Mouse (Mus musculus): ENCODE data around the gene Adgrg6. TPM values are rescaled to one million over a fixed set of nuclear protein-coding genes. Genes with fewer than 3 reads are reported as not detected.

Gene Adgrg6
- polyA plus RNA-seq, 1 experiment: not detected

GRCm38 (mm10) chr10:14468623-14469022, 76.8 kb downstream of the Adgrg6 start:
- Histone ChIP-seq H3K4me3 (replicated peaks) (no peak overlapping the region), H3K36me3 (replicated peaks; ENCODE audit: low read length) (no peaks in the 10 kb centered on the region), H3K4me1 (no peaks in the 10 kb centered on the region), H3K9me3 (no peaks in the 10 kb centered on the region), H3K27me3 (replicated peaks) (no peaks in the 10 kb centered on the region)
- no peak for TF ChIP-seq FLI1 (IDR thresholded peaks at IDR 0.05; ENCODE audit: low read length)
- TF ChIP-seq GATA1 (IDR thresholded peaks at IDR 0.05; ENCODE audit: borderline replicate concordance, low read length): no peak

DNA sequence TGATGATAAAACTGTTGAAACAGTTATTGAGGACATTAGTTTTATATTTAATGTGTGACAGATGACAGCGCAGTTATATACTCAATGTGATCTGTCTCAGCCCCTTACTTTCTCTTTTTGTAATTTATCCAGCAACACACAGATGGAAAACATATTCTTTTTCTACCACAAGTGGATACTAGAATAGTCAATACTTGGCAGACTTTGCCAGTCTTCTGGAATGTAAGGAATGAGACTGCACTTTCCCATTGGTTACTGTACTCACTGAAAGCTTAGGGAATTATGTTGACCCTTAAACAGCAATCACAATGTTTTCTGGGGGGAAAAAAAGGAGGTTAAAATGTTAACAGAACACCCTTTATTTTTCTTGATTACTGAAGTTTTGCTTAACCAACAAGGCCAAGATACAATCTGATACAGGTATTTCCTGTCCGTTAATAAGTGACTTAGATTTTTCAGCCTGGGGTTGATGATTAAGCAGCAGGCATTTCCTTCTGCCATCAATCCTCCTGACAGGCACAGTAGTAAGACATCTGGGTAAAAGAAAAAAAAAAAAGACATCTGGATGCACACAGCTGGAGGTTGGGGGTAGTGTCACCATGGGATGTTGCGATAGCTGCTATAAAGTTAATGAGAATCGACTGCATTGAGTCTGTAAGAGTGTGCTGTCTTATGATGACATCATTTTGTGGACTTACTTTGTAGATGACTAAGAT, 81.5 kb downstream of the Adgrg6 start:
- Histone ChIP-seq H3K4me1 (no peaks in the 10 kb centered on the region), H3K4me3 (replicated peaks) (no peak overlapping the region), H3K36me3 (replicated peaks; ENCODE audit: low read length) (no peaks in the 10 kb centered on the region), H3K27me3 (replicated peaks) (no peaks in the 10 kb centered on the region), H3K9me3 (no peaks in the 10 kb centered on the region)
- no peak for TF ChIP-seq GATA1 (IDR thresholded peaks at IDR 0.05; ENCODE audit: borderline replicate concordance, low read length)
- TF ChIP-seq FLI1 (IDR thresholded peaks at IDR 0.05; ENCODE audit: low read length): no peak

GRCm38 (mm10) chr10:14460933-14461514, 84.4 kb downstream of the Adgrg6 start:
- no peak for TF ChIP-seq FLI1 (IDR thresholded peaks at IDR 0.05; ENCODE audit: low read length)
- no peak for TF ChIP-seq GATA1 (IDR thresholded peaks at IDR 0.05; ENCODE audit: borderline replicate concordance, low read length)
- Histone ChIP-seq H3K36me3 (replicated peaks; ENCODE audit: low read length) (no peaks in the 10 kb centered on the region), H3K4me3 (replicated peaks) (no peak overlapping the region), H3K4me1 (no peaks in the 10 kb centered on the region), H3K27me3 (replicated peaks) (no peaks in the 10 kb centered on the region), H3K9me3 (no peaks in the 10 kb centered on the region)

GRCm38 (mm10) chr10:14460252-14460932, 85.1 kb downstream of the Adgrg6 start:
- Histone ChIP-seq H3K36me3 (replicated peaks; ENCODE audit: low read length) (no peaks in the 10 kb centered on the region), H3K4me3 (replicated peaks) (no peak overlapping the region), H3K4me1 (no peaks in the 10 kb centered on the region), H3K27me3 (replicated peaks) (no peaks in the 10 kb centered on the region), H3K9me3 (no peaks in the 10 kb centered on the region)
- TF ChIP-seq GATA1 (IDR thresholded peaks at IDR 0.05; ENCODE audit: borderline replicate concordance, low read length): no peak
- TF ChIP-seq FLI1 (IDR thresholded peaks at IDR 0.05; ENCODE audit: low read length): no peak

GRCm38 (mm10) chr10:14459819-14460218, 85.6 kb downstream of the Adgrg6 start:
- TF ChIP-seq GATA1 (IDR thresholded peaks at IDR 0.05; ENCODE audit: borderline replicate concordance, low read length): no peak
- no peaks in the 10 kb centered on the region for H3K4me1 ChIP-seq
- H3K27me3 ChIP-seq (replicated peaks): no peaks in the 10 kb centered on the region
- H3K4me3 ChIP-seq (replicated peaks): no peak overlapping the region
- no peaks in the 10 kb centered on the region for H3K36me3 ChIP-seq (replicated peaks; ENCODE audit: low read length)
- no peaks in the 10 kb centered on the region for H3K9me3 ChIP-seq

- TF ChIP-seq FLI1 (IDR thresholded peaks at IDR 0.05; ENCODE audit: low read length) (no peak), GATA1 (IDR thresholded peaks at IDR 0.05; ENCODE audit: borderline replicate concordance, low read length) (no peak)
- no peak overlapping the region for H3K4me3 ChIP-seq (replicated peaks)
- H3K9me3 ChIP-seq: no peaks in the 10 kb centered on the region
- no peaks in the 10 kb centered on the region for H3K36me3 ChIP-seq (replicated peaks; ENCODE audit: low read length)
- no peaks in the 10 kb centered on the region for H3K27me3 ChIP-seq (replicated peaks)
- no peaks in the 10 kb centered on the region for H3K4me1 ChIP-seq
Observed at GRCm38 (mm10) chr10:14459330-14459729, 86.1 kb downstream of the Adgrg6 start.

DNA sequence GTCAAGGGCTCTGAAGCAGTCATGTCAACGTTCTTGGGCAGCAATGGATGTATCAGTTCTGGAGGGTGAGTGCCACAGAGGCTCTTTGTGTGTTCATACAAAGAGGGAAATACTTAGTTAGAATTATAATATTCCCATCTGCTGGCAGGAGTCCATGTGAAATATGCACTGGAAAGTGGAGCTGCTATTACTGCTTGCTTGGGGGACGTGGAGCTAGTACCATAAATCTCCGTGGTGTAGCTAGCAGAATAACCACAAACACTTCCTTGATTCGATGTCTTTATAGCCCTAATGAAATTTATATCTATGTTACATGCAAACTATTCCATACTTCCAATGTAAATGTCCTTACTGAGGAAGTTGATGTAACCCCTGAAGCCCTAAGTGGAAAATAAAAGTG, 91.0 kb downstream of the Adgrg6 start:
- TF ChIP-seq FLI1 (IDR thresholded peaks at IDR 0.05; ENCODE audit: low read length) (no peak), GATA1 (IDR thresholded peaks at IDR 0.05; ENCODE audit: borderline replicate concordance, low read length) (no peak)
- Histone ChIP-seq H3K27me3 (replicated peaks) (no peaks in the 10 kb centered on the region), H3K4me1 (no peaks in the 10 kb centered on the region), H3K36me3 (replicated peaks; ENCODE audit: low read length) (no peaks in the 10 kb centered on the region), H3K4me3 (replicated peaks) (no peak overlapping the region), H3K9me3 (no peaks in the 10 kb centered on the region)

DNA sequence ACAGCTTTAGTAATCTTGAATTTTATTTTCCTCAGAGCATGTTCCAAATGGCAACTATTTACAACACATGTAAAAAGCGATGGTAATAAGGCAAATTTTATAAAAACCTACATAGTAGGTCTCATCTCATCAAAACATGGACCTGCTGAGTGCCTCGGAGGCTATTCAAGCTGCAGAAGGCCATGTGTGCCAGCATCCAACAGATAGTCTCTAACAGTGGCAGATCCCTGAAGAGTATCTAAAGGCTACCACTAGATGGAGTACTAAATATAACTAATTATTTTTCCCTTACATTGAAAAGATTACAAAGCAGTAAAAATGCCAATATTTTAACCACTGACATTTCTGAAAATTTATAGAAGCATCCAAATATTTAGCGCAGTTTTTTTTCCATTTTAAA, 93.6 kb downstream of the Adgrg6 start:
- no peaks in the 10 kb centered on the region for H3K36me3 ChIP-seq (replicated peaks; ENCODE audit: low read length)
- no peaks in the 10 kb centered on the region for H3K27me3 ChIP-seq (replicated peaks)
- H3K9me3 ChIP-seq: no peaks in the 10 kb centered on the region
- no peak overlapping the region for H3K4me3 ChIP-seq (replicated peaks)
- TF ChIP-seq FLI1 (IDR thresholded peaks at IDR 0.05; ENCODE audit: low read length) (no peak), GATA1 (IDR thresholded peaks at IDR 0.05; ENCODE audit: borderline replicate concordance, low read length) (no peak)
- no peaks in the 10 kb centered on the region for H3K4me1 ChIP-seq

GRCm38 (mm10) chr10:14450073-14450472, 95.4 kb downstream of the Adgrg6 start:
- H3K4me1 ChIP-seq: peaks cover 7% of the 10 kb centered on the region; the same call in 1 of the 2 replicates
- H3K4me3 ChIP-seq (replicated peaks): no peak overlapping the region
- no peaks in the 10 kb centered on the region for H3K9me3 ChIP-seq
- TF ChIP-seq GATA1 (IDR thresholded peaks at IDR 0.05; ENCODE audit: borderline replicate concordance, low read length) (no peak), FLI1 (IDR thresholded peaks at IDR 0.05; ENCODE audit: low read length) (no peak)
- H3K36me3 ChIP-seq (replicated peaks; ENCODE audit: low read length): no peaks in the 10 kb centered on the region
- H3K27me3 ChIP-seq (replicated peaks): no peaks in the 10 kb centered on the region

Data from megakaryocyte, embryonic 14.5 days (primary cell).